ENCODE assay signal across 28 mouse cellular contexts in genomic region chr8:9860539-9861203, GRCm38 (mm10). TPM values are rescaled to one million over a fixed set of nuclear protein-coding genes. Genes with fewer than 3 reads are reported as not detected.
DNase-seq lines count a peak whose midpoint lies in the region; ATAC-seq and TF ChIP-seq lines count a peak whose summit lies in the region.
"Had no signal": no experiment of that assay in that cellular context is flagged by ENCODE, and none has a peak within 500 bp of the region (broad histone marks: within the 10 kb centered on the region; RNA-seq: fewer than 3 reads in every experiment).

No protein-coding gene starts in this region.

- no peaks in the 10 kb centered on the region for H3K4me1 ChIP-seq in forebrain, embryonic 13.5 days
- H3K4me1 ChIP-seq in forebrain, embryonic 10.5 days: peaks cover 5% of the 10 kb centered on the region
- 0 out of 2 replicates have a peak, but pooled peaks cover 3% of the 10 kb centered on the region for H3K4me1 ChIP-seq in forebrain, postnatal 0 days (ENCODE audit: insufficient read depth)
- peaks cover 6% of the 10 kb centered on the region; the same call in 1 of the 2 replicates for H3K4me1 ChIP-seq in intestine, embryonic 15.5 days (replicated peaks)
- H3K4me1 ChIP-seq: embryonic facial prominence, embryonic 15.5 days; hindbrain, embryonic 12.5 days had no signal

- H3K9me3 ChIP-seq in forebrain, embryonic 13.5 days (replicated peaks): no peaks in the 10 kb centered on the region
- no peaks in the 10 kb centered on the region for H3K9me3 ChIP-seq in forebrain, embryonic 10.5 days
- no peaks in the 10 kb centered on the region for H3K9me3 ChIP-seq in forebrain, postnatal 0 days (ENCODE audit: low read length)
- H3K9me3 ChIP-seq in intestine, embryonic 15.5 days: no peaks in the 10 kb centered on the region
- H3K9me3 ChIP-seq: embryonic facial prominence, embryonic 15.5 days; heart, embryonic 13.5 days; hindbrain, embryonic 12.5 days had no signal

- 68% methylated on average over 10 of the region's 10 CpGs for WGBS in forebrain, embryonic 13.5 days
- 86% methylated on average over 10 of the region's 10 CpGs for WGBS in forebrain, embryonic 10.5 days
- WGBS in forebrain, postnatal 0 days: 50% methylated on average over 10 of the region's 10 CpGs
- WGBS in intestine, embryonic 15.5 days: 67% methylated on average over 10 of the region's 10 CpGs

- no peak overlapping the region for H3K4me3 ChIP-seq in forebrain, embryonic 13.5 days
- no peak overlapping the region for H3K4me3 ChIP-seq in forebrain, embryonic 10.5 days
- H3K4me3 ChIP-seq in forebrain, postnatal 0 days (ENCODE audit: low read depth, low read length): no peak overlapping the region
- no peak overlapping the region for H3K4me3 ChIP-seq in intestine, embryonic 15.5 days (replicated peaks)
- H3K4me3 ChIP-seq: embryonic facial prominence, embryonic 15.5 days; erythroblast, embryonic 14.5 days; gastrocnemius, adult 2 months; heart, embryonic 13.5 days; hindbrain, embryonic 12.5 days had no signal

- no peak overlapping the region for H3K27ac ChIP-seq in forebrain, embryonic 13.5 days
- no peak overlapping the region for H3K27ac ChIP-seq in forebrain, embryonic 10.5 days
- no peak overlapping the region for H3K27ac ChIP-seq in forebrain, postnatal 0 days (ENCODE audit: low read depth, low read length)
- H3K27ac ChIP-seq in intestine, embryonic 15.5 days: no peak overlapping the region
- H3K27ac ChIP-seq: embryonic facial prominence, embryonic 15.5 days; gastrocnemius, adult 2 months; heart, embryonic 13.5 days; hindbrain, embryonic 12.5 days had no signal

- H3K4me2 ChIP-seq in forebrain, embryonic 13.5 days: no peak overlapping the region
- no peak overlapping the region for H3K4me2 ChIP-seq in forebrain, postnatal 0 days (ENCODE audit: low read depth)
- H3K4me2 ChIP-seq in intestine, embryonic 15.5 days (replicated peaks): no peak overlapping the region
- H3K4me2 ChIP-seq: embryonic facial prominence, embryonic 15.5 days; heart, embryonic 13.5 days; hindbrain, embryonic 12.5 days had no signal

- TF ChIP-seq CTCF in forebrain, postnatal 0 days (IDR thresholded peaks at IDR 0.05; ENCODE audit: low read depth): no peak

- no peaks in the 10 kb centered on the region for H3K36me3 ChIP-seq in forebrain, embryonic 13.5 days (ENCODE audit: poor library complexity, severe bottlenecking)
- H3K36me3 ChIP-seq in forebrain, embryonic 10.5 days (replicated peaks): no peaks in the 10 kb centered on the region
- H3K36me3 ChIP-seq in forebrain, postnatal 0 days (ENCODE audit: insufficient read depth): no peaks in the 10 kb centered on the region
- no peaks in the 10 kb centered on the region for H3K36me3 ChIP-seq in intestine, embryonic 15.5 days
- H3K36me3 ChIP-seq: embryonic facial prominence, embryonic 15.5 days; heart, embryonic 13.5 days; hindbrain, embryonic 12.5 days had no signal

- H3K9ac ChIP-seq in forebrain, embryonic 13.5 days: no peak overlapping the region
- H3K9ac ChIP-seq in forebrain, postnatal 0 days: no peak overlapping the region
- no peak overlapping the region for H3K9ac ChIP-seq in intestine, embryonic 15.5 days
- H3K9ac ChIP-seq: embryonic facial prominence, embryonic 15.5 days; heart, embryonic 13.5 days; hindbrain, embryonic 12.5 days had no signal

- no peak for DNase-seq in forebrain, embryonic 10.5 days (ENCODE audit: extremely low spot score, low spot score)
- DNase-seq in frontal cortex, postnatal 36 days (ENCODE audit: low spot score in 2 of 2): peak; percentile 9
- DNase-seq in frontal cortex, postnatal 25 days (ENCODE audit: low spot score in 2 of 2): no peak
- DNase-seq in retina, postnatal 1 day: peak; percentile 7
- DNase-seq in retina, embryonic 14.5 days (ENCODE audit: low spot score): no peak
- DNase-seq in forebrain, postnatal 0 days: peak; percentile 55
- DNase-seq: adrenal gland, postnatal 10 days; cerebellum, adult 2 months; embryo, embryonic 11 days; gastrocnemius, adult 2 months; gastrocnemius, postnatal 25 days; heart, postnatal 36 days; kidney, adult 18-20 months had no signal

- H3K27me3 ChIP-seq in forebrain, embryonic 13.5 days: no peaks in the 10 kb centered on the region
- no peaks in the 10 kb centered on the region for H3K27me3 ChIP-seq in forebrain, embryonic 10.5 days (ENCODE audit: poor library complexity, severe bottlenecking)
- no peaks in the 10 kb centered on the region for H3K27me3 ChIP-seq in forebrain, postnatal 0 days (ENCODE audit: insufficient read depth, low read length)
- H3K27me3 ChIP-seq in intestine, embryonic 15.5 days (replicated peaks): no peaks in the 10 kb centered on the region
- H3K27me3 ChIP-seq: embryonic facial prominence, embryonic 15.5 days; heart, embryonic 13.5 days; hindbrain, embryonic 12.5 days had no signal

- peak; percentile 59; the same call in 1 of the 2 replicates for ATAC-seq in forebrain, embryonic 13.5 days
- ATAC-seq in forebrain, postnatal 0 days: peak; percentile 74
- ATAC-seq in intestine, embryonic 15.5 days: no peak
- ATAC-seq: hindbrain, embryonic 16.5 days had no signal

RNA-seq across cellular contexts. Expression of gene Gm10217, which starts 3.4 kb away (rescaled TPM):
- not detected in 2 replicates for polyA plus RNA-seq in forebrain, embryonic 13.5 days (2015; fragmentation: Nextera tagmentation; extraction: Ambion mirVana)
- polyA plus RNA-seq in forebrain, embryonic 10.5 days (2016; fragmentation: Nextera tagmentation; extraction: Ambion mirVana): not detected in 2 replicates
- not detected in 2 replicates for total RNA-seq in forebrain, postnatal 0 days (2014; rRNA removed)
- not detected in 2 replicates for polyA plus RNA-seq in forebrain, postnatal 0 days (2015; fragmentation: Nextera tagmentation; extraction: Ambion mirVana)
- polyA plus RNA-seq in intestine, embryonic 15.5 days (2015; fragmentation: Nextera tagmentation; extraction: Ambion mirVana): not detected in 2 replicates
- total RNA-seq: adrenal gland, postnatal 10 days; adrenal gland, postnatal 4 days; common myeloid progenitor, adult 5-6 weeks; gastrocnemius, adult 2 months; gastrocnemius, postnatal 25 days; granulocyte monocyte progenitor cell, adult 5-6 weeks; heart, postnatal 36 days; MEL had no signal
- polyA plus RNA-seq: C2C12; cerebellum, adult 2 months; embryonic facial prominence, embryonic 11.5 days; embryonic facial prominence, embryonic 15.5 days; erythroblast, embryonic 14.5 days; heart, embryonic 13.5 days; heart, postnatal 0 days; hindbrain, embryonic 12.5 days; hindbrain, embryonic 16.5 days; intestine, embryonic 14.5 days had no signal

Comparison
In these comparisons a context has a peak if more than half of its experiments do, and no peak if none do; other contexts are left out.
1. DNase-seq: peak in frontal cortex, postnatal 36 days (2 of 2), retina, postnatal 1 day (single experiment) and forebrain, postnatal 0 days (single experiment); none in forebrain, embryonic 10.5 days (single experiment), frontal cortex, postnatal 25 days (0 of 2) and retina, embryonic 14.5 days (single experiment).